8 mouse cellular contexts compared by ENCODE assay signal in the genomic region with DNA sequence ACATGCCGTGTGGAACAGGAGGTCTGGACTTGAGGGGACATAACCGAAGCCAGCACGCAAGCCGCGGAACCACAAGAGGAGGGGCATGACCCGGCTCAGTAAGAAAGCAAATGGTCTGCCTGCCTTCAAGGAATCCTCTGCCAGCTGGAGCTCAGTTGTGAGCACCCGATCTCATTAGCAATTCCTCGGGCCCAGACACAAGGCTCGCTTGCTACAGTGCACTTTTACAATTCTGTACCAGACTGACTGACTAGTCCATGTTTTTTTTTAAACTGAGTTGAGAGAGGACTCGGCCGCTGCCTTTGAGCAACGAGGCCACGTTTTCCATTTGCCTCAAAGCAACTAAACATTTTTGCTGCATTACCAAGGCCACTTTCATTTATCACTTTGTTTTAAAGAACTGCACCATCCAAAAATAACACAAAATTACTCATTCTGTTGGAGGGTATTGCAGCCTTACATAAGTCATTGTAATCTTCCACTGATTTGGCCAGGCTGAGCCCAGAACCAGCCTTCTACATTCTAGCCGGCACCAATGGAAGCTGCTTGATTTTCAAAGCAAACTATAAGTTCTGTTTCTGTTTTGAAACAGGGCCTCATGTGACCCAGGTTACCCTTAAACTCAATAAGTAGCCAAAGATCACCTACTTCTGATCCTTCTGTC.
DNase-seq lines count a peak whose midpoint lies in the region; ATAC-seq and TF ChIP-seq lines count a peak whose summit lies in the region.

No protein-coding gene starts in this region.

- DNase-seq in left cerebral cortex, adult 18-20 months (ENCODE audit: low spot score in 2 of 2), result peak; percentile 20 to 34
- DNase-seq in left cerebral cortex, adult 11 months (ENCODE audit: low spot score), result no peak
- DNase-seq in cerebellum, adult 9-10 months, result peak; percentile 5
- peak; percentile 44 to 50 for DNase-seq in heart, adult 9 months (ENCODE audit: low spot score in 2 of 2)
- peak; percentile 21 to 68 for DNase-seq in layer of hippocampus, postnatal 14 days (ENCODE audit: low spot score in 2 of 2)
- DNase-seq in midbrain, postnatal 0 days (ENCODE audit: low spot score), result peak; percentile 71
- DNase-seq in thymus, postnatal 25 days, result no peak
- no peak for DNase-seq in MN1 (ENCODE audit: low spot score)

- ATAC-seq in midbrain, postnatal 0 days (ENCODE audit: low FRiP score), result no peak

- no peak overlapping the region for H3K4me3 ChIP-seq in midbrain, postnatal 0 days (ENCODE audit: low read depth, low read length)

- H3K36me3 ChIP-seq in midbrain, postnatal 0 days (ENCODE audit: insufficient read depth, low read length), result no peaks in the 10 kb centered on the region

- H3K4me1 ChIP-seq in midbrain, postnatal 0 days (ENCODE audit: insufficient read depth, low read length), result peaks cover 3% of the 10 kb centered on the region; the same call in 1 of the 2 replicates

- no peak for TF ChIP-seq CTCF in midbrain, postnatal 0 days (IDR thresholded peaks at IDR 0.05)

- H3K27ac ChIP-seq in midbrain, postnatal 0 days (ENCODE audit: low read depth, low read length), result no peak overlapping the region

- no peak overlapping the region for H3K9ac ChIP-seq in midbrain, postnatal 0 days (replicated peaks; ENCODE audit: low read length, poor library complexity, severe bottlenecking)

- H3K4me2 ChIP-seq in midbrain, postnatal 0 days (ENCODE audit: low read depth, low read length, poor library complexity, severe bottlenecking), result no peak overlapping the region

- no peaks in the 10 kb centered on the region for H3K27me3 ChIP-seq in midbrain, postnatal 0 days (ENCODE audit: insufficient read depth, low read length)

- WGBS in midbrain, postnatal 0 days, result 34% methylated on average over 14 of the region's 14 CpGs

- no peaks in the 10 kb centered on the region for H3K9me3 ChIP-seq in midbrain, postnatal 0 days (ENCODE audit: low read length)

Comparison
In these comparisons a context has a peak if more than half of its experiments do, and no peak if none do; other contexts are left out.
1. DNase-seq: peak in left cerebral cortex, adult 18-20 months (2 of 2), cerebellum, adult 9-10 months (single experiment), heart, adult 9 months (2 of 2), layer of hippocampus, postnatal 14 days (2 of 2) and midbrain, postnatal 0 days (single experiment); none in left cerebral cortex, adult 11 months (single experiment), thymus, postnatal 25 days (single experiment) and MN1 (single experiment).